Mouse (Mus musculus): ENCODE measurements around the gene Dync1h1. TPM values are rescaled to one million over a fixed set of nuclear protein-coding genes. Genes with fewer than 3 reads are reported as not detected.
"Not testable (repeated sequence)": the region's sequence is repeated elsewhere in the genome, so short reads cannot be mapped to it uniquely, and the experiment has no call there.

The Dync1h1 gene
- polyA plus RNA-seq, 1 experiment from 2014 or later: 72.5 TPM

DNA sequence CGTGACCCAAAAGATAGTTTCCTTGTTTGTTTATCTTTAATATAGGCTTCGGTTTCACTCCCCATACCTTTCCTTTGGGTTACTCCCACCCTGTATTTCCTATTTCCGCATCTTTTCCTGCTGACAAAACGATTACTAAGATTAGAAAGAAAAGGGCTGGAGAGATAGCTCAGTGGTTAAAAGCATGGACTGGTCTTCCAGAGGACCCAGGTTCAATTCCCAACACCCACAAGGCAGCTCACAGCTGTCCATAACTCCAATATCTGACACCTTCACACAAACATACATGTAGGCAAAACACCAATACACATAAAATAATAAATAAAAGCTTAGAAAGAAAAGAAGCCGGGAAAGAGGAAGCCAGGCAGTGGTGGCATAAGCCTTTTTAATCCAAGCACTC, 96.2 kb downstream of the Dync1h1 start:
- WGBS: 81% methylated on average over 5 of the region's 5 CpGs
- no peak for ATAC-seq (ENCODE audit: low FRiP score)
- Histone ChIP-seq H3K4me3 (replicated peaks) (no peak overlapping the region), H3K27ac (replicated peaks) (no peak overlapping the region), H3K4me1 (peaks cover 18% of the 10 kb centered on the region), H3K9ac (replicated peaks) (no peak overlapping the region), H3K4me2 (peak overlapping the region; percentile 86), H3K27me3 (replicated peaks) (no peaks in the 10 kb centered on the region; the same call in 1 of the 2 replicates), H3K36me3 (peaks cover 16% of the 10 kb centered on the region), H3K9me3 (replicated peaks) (no peaks in the 10 kb centered on the region)

DNA sequence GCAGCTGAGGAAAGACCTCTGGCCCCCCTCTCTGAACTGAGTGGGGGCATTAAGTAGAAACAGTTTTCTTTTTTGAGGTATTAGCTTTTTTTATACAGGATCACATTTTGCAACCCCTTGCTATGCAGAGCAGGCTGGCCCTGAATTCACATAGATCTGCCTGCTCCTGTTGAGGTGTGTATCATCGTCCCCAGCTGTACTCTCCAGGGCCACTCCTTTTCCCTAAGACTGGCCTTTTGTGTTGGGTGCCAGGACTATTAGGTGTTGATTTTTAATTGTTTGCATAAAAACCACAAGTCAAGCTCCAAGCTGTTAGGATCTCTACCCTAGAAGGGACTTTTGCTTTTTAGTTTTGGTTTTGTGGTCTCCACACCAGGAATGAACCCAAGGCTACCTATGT, 96.8 kb downstream of the Dync1h1 start:
- peaks cover 24% of the 10 kb centered on the region for H3K4me1 ChIP-seq
- H3K27ac ChIP-seq (replicated peaks): no peak overlapping the region
- H3K4me3 ChIP-seq (replicated peaks): no peak overlapping the region
- peaks cover 12% of the 10 kb centered on the region for H3K36me3 ChIP-seq
- H3K9me3 ChIP-seq (replicated peaks): no peaks in the 10 kb centered on the region
- H3K4me2 ChIP-seq: no peak overlapping the region
- 91% methylated on average over 1 of the region's 1 CpGs for WGBS
- no peaks in the 10 kb centered on the region; the same call in 1 of the 2 replicates for H3K27me3 ChIP-seq (replicated peaks)
- no peak for ATAC-seq (ENCODE audit: low FRiP score)
- H3K9ac ChIP-seq (replicated peaks): no peak overlapping the region

DNA sequence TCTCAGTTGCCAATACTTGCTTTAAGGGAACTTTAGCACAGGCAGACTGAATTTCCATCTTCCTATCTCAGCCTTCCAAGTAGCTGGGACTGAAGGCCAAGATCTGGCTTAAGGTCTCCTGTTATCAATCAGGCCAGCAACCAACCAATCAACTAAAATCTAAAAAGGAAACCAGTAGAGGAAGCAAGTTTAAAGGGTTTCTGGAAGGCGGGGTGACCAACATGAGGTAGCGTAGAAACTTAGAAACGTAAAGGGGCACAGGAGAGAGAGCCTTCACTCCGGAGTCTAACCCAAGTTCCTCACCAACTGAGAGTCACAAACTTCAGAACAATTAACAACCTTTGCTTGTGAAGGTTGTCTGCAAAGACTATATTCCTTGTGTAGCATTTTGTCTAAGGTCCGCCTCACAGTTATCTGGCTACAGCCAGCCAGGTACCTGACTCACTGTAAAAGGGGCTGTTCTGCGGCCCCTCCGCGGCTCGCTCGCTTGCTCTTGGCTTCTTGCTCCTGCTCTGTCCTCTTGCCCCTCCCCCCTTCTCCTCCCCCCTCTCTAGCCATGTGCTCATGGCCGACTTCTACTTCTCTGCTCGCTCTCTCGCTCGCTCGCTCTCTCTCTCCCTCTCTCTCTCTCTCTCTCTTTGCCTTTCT, 97.4 kb downstream of the Dync1h1 start:
- Histone ChIP-seq H3K9me3 (replicated peaks) (no peaks in the 10 kb centered on the region), H3K9ac (replicated peaks) (no peak overlapping the region), H3K4me2 (no peak overlapping the region), H3K4me1 (peaks cover 26% of the 10 kb centered on the region), H3K27ac (replicated peaks) (no peak overlapping the region), H3K4me3 (replicated peaks) (no peak overlapping the region), H3K27me3 (replicated peaks) (no peaks in the 10 kb centered on the region; the same call in 1 of the 2 replicates), H3K36me3 (peaks cover 9% of the 10 kb centered on the region)
- 55% methylated on average over 12 of the region's 15 CpGs for WGBS
- ATAC-seq (ENCODE audit: low FRiP score): no peak

DNA sequence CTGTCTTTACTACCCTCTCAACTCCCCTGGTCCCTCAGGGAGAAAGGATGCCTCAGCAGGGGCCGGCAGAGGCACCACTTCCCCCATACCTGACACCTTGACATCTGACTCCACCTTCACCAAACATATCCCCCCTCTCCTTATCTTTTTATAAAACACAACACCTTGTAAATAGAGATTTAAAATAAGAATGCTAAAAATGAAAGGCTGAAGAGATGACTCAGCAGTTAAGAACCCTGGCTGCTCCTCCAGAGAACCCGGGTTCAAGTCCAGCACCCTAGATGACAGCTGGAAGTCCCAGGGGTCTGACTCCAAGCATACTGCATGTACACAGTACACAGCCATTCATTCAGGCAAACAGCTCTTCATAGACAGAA, 97.9 kb downstream of the Dync1h1 start:
- Histone ChIP-seq H3K36me3 (peaks cover 6% of the 10 kb centered on the region), H3K4me1 (peaks cover 23% of the 10 kb centered on the region), H3K27ac (replicated peaks) (no peak overlapping the region), H3K27me3 (replicated peaks) (no peaks in the 10 kb centered on the region; the same call in 1 of the 2 replicates), H3K4me2 (no peak overlapping the region), H3K9ac (replicated peaks) (no peak overlapping the region), H3K9me3 (replicated peaks) (no peaks in the 10 kb centered on the region), H3K4me3 (replicated peaks) (no peak overlapping the region)
- ATAC-seq (ENCODE audit: low FRiP score): no peak
- 59% methylated on average over 2 of the region's 2 CpGs for WGBS

DNA sequence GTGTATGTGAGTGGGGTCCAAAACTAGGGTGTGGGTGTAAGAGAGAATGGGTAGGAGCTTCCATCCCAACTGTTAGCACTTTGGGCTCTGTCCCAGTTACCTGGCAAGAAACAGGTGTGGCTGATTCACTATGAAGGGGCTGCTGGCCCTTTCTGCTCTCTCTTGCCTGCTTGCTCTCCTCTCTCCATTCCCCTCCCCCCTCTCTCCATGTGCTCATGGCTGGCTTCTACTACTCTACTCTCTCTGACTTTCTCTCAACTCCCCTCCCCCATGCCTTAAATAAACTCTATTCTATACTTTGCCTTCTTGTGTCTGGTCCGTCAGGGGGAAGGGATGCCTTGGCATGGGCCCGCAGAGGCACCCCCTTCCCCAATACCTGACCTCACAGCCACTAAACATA, 99.5 kb downstream of the Dync1h1 start:
- Histone ChIP-seq H3K27me3 (replicated peaks) (no peaks in the 10 kb centered on the region; the same call in 1 of the 2 replicates), H3K27ac (replicated peaks) (no peak overlapping the region), H3K4me1 (peaks cover 16% of the 10 kb centered on the region), H3K4me3 (replicated peaks) (no peak overlapping the region), H3K9ac (replicated peaks) (no peak overlapping the region), H3K36me3 (no peaks in the 10 kb centered on the region), H3K9me3 (replicated peaks) (no peaks in the 10 kb centered on the region), H3K4me2 (no peak overlapping the region)
- ATAC-seq (ENCODE audit: low FRiP score): no peak
- WGBS: 65% methylated on average over 2 of the region's 2 CpGs

GRCm38 (mm10) chr12:110701363-110701762, 100.1 kb downstream of the Dync1h1 start:
- H3K27me3 ChIP-seq (replicated peaks); H3K9ac ChIP-seq (replicated peaks); H3K4me2 ChIP-seq; H3K4me3 ChIP-seq (replicated peaks); H3K9me3 ChIP-seq (replicated peaks); H3K27ac ChIP-seq (replicated peaks); ATAC-seq (ENCODE audit: low FRiP score); H3K36me3 ChIP-seq: not testable (repeated sequence)
- H3K4me1 ChIP-seq: peaks cover 22% of the 10 kb centered on the region
- 28% methylated on average over 3 of the region's 3 CpGs for WGBS

DNA sequence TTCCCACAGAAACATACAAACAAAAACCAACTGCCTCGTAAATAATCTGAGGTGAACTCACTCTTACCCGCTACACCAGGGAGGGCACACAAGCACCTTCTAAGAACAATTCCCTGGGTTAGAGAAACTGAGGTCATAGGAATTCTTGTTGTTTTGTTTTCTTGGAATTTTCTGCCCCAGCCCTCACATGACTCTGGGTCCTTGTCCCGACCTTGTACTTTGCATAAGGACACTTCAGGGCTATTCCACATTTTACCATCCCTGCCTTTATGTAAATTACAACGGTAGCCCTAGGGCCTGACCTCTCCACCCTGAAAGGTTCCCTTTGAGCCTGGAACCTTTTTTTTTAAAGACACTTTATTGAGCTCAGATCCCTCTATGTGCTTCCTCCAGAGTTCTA, 101.3 kb downstream of the Dync1h1 start, which contains the start of gene Hsp90aa1:
Gene Hsp90aa1 (minus strand): TSS at position 173 of the 400 bp plus-strand sequence.
- Histone ChIP-seq H3K9me3 (replicated peaks) (no peaks in the 10 kb centered on the region), H3K36me3 (no peaks in the 10 kb centered on the region), H3K4me2 (no peak within 1 kb of the TSS), H3K4me1 (peaks cover 27% of the 10 kb centered on the region), H3K27ac (replicated peaks) (no peak within 1 kb of the TSS), H3K27me3 (replicated peaks) (no peaks in the 10 kb centered on the region; the same call in 1 of the 2 replicates), H3K4me3 (replicated peaks) (no peak within 1 kb of the TSS), H3K9ac (replicated peaks) (no peak within 1 kb of the TSS)
- WGBS: 44% methylated on average over 4 of the region's 4 CpGs
- ATAC-seq (ENCODE audit: low FRiP score): no peak

DNA sequence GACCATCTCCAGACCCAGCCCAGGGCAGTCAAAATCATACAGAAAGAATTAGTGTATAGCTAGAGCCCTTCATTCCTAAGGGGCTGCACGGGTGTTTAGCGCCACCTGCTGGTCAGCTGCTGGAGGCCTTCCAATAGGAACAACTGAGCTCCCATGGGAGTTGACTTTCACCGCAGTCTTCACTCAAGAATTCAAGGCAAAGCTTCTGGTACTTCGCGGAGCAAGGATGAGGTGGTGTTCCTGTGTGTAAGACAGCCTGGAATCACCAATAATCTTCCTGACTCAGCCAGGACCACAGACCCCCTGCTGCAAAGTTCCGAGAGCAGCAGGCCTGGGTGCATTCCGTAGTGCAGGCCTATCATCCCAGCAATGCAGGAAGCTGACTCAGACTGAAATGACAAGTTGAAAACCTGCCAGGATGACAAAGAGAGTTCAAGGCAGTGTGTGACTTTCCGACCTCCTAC, 101.8 kb downstream of the Dync1h1 start:
- Histone ChIP-seq H3K9me3 (replicated peaks) (no peaks in the 10 kb centered on the region), H3K4me1 (peaks cover 30% of the 10 kb centered on the region), H3K9ac (replicated peaks) (no peak overlapping the region), H3K27me3 (replicated peaks) (no peaks in the 10 kb centered on the region; the same call in 1 of the 2 replicates), H3K36me3 (no peaks in the 10 kb centered on the region), H3K4me2 (no peak overlapping the region), H3K27ac (replicated peaks) (no peak overlapping the region), H3K4me3 (replicated peaks) (no peak overlapping the region)
- 29% methylated on average over 8 of the region's 8 CpGs for WGBS
- no peak for ATAC-seq (ENCODE audit: low FRiP score)

DNA sequence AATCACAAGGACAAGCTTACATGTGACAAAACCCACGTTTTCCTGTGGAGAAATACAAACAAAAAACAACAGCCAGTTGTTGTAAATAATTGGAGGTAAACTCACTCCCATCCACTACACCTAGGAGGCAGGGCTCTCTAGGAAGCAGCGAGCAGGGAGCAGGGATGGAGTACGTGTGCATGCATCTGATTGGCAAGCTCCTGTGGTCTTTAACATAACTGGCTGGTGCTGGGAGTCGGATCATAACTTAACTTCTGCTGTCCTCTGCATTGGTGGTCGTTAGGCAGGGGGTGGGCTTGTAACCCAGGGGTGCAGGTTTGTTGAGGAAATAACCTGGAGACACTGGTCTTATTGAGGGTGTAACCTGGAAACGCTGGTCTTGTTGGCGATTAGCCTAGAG, 102.4 kb downstream of the Dync1h1 start:
- 71% methylated on average over 7 of the region's 7 CpGs for WGBS
- Histone ChIP-seq H3K9me3 (replicated peaks) (no peaks in the 10 kb centered on the region), H3K4me2 (no peak overlapping the region), H3K27ac (replicated peaks) (no peak overlapping the region), H3K9ac (replicated peaks) (no peak overlapping the region), H3K4me3 (replicated peaks) (no peak overlapping the region), H3K27me3 (replicated peaks) (no peaks in the 10 kb centered on the region; the same call in 1 of the 2 replicates), H3K4me1 (peaks cover 30% of the 10 kb centered on the region), H3K36me3 (no peaks in the 10 kb centered on the region)
- no peak for ATAC-seq (ENCODE audit: low FRiP score)

GRCm38 (mm10) chr12:110705419-110705818, 104.2 kb downstream of the Dync1h1 start:
- not testable (repeated sequence) for H3K4me2 ChIP-seq; H3K27me3 ChIP-seq (replicated peaks); ATAC-seq (ENCODE audit: low FRiP score); H3K9ac ChIP-seq (replicated peaks); H3K4me3 ChIP-seq (replicated peaks); H3K36me3 ChIP-seq; H3K9me3 ChIP-seq (replicated peaks)
- Histone ChIP-seq H3K27ac (replicated peaks) (peak overlapping the region; percentile 77; the same call in 1 of the 2 replicates), H3K4me1 (peaks cover 30% of the 10 kb centered on the region)
- 87% methylated on average over 4 of the region's 4 CpGs for WGBS

DNA sequence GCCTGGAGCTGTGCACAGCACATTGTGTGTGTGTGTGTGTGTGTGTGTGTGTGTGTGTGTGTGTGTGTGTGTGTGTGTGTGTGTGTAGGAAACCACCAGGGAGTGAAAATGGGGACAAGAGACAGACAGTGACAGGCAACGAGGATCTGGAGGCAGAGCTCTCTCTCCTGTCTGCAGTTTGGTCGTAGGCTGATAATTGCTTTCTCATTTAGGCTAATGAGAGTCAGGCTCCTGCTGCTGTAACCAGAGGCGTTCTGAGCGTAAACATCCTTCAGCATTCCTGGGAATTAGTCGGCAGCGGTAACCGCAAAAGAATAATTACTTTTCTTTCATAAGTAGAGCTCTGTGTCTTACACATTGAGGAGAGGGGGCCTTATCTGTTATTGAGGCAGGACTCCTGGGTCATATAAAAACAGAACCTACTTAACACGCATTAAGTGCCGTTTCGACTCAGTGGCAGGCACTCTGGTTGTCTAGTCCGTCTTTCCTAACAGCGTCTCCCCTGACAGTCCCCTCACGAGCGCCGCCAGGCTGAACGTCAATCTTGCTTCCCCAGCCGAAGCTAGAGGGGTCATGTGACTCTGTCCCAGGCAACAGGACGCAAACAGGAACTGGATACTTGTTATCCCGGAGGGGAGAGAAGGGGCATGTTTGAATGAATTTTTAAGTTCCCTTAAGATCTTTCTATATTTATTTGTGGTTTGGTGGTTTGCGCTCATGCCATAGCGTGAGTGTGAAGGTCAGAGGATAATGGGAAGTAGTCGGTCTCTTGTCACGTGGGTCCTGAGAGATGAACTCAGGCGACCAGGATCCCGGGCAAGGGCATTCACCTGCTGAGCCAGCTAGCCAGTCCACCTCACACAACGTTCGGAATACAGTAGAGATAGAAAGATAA, 105.3 kb downstream of the Dync1h1 start:
- Histone ChIP-seq H3K27ac (replicated peaks) (peak overlapping the region; percentile 77), H3K9me3 (replicated peaks) (no peaks in the 10 kb centered on the region), H3K36me3 (no peaks in the 10 kb centered on the region), H3K4me3 (replicated peaks) (peak overlapping the region; percentile 32), H3K4me2 (peak overlapping the region; percentile 61), H3K9ac (replicated peaks) (0 out of 2 replicates have a peak overlapping the region, but pooled peaks have one; percentile 9), H3K4me1 (peaks cover 30% of the 10 kb centered on the region), H3K27me3 (replicated peaks) (no peaks in the 10 kb centered on the region; the same call in 1 of the 2 replicates)
- ATAC-seq (ENCODE audit: low FRiP score): peak; percentile 87
- WGBS: 1% methylated on average over 27 of the region's 27 CpGs

Data from neural tube, embryonic 15.5 days (tissue).